Mouse (Mus musculus): ENCODE measurements around the gene Ddx28.
"Not testable (repeated sequence)": the region's sequence is repeated elsewhere in the genome, so short reads cannot be mapped to it uniquely, and the experiment has no call there.

DNA sequence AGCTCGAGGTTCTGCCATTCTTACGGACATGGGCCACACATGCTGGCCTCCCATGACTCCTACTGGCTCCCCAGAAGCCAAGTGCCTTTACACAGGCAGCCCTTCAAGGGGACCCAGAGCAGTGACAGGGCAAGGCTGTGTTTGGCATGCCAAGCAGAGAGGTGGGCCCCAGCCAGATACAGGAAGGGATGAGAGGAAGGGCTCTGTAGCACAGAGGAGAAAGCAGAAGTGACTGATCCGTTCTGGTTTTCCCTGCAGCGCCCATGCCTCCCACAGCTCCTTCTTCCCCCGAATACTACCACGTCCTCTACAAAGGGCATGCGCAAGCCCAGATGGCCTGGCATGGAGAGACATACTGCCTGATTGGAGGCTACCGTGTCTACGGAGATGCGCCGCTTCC is 28.3 kb downstream of the Ddx28 start:
- not testable (repeated sequence) for TF ChIP-seq CTCF, EP300 (IDR thresholded peaks at IDR 0.05; ENCODE audit: low read depth)

All from liver, embryonic 14.5 days (tissue).